Mouse (Mus musculus) MEL (cell line): ENCODE measurements around the gene Map7.

Source experiments
- CTCF ChIP-seq, 3 experiments: IDR thresholded peaks in 2 of 3; conservative IDR thresholded peaks in 1 of 3; 2 replicates each; pipeline ENCODE4 v1.5.1; 2011 to 2012; ENCODE audit warnings: low read length in 3 of 3, low read depth in 2 of 3, mild to moderate bottlenecking in 2 of 3, improper control_type of control experiment in 1 of 3, inconsistent platforms in 1 of 3, mixed read lengths in 1 of 3, moderate library complexity in 1 of 3; ENCODE audit not compliant: control insufficient read depth in 1 of 3, insufficient read depth in 1 of 3, poor library complexity in 1 of 3, severe bottlenecking in 1 of 3
- ELF1 ChIP-seq: IDR thresholded peaks from 2 replicates; pipeline ENCODE4 v1.6.1; 2014; ENCODE audit warnings: low read depth, mild to moderate bottlenecking, inconsistent platforms, low read length, improper control_type of control experiment, moderate library complexity
- EP300 ChIP-seq, 2 experiments: IDR thresholded peaks; 2 replicates each; pipeline ENCODE4 v1.6.1; 2011; ENCODE audit warnings: improper control_type of control experiment in 2 of 2, low read length in 2 of 2, low read depth in 1 of 2, mild to moderate bottlenecking in 1 of 2
- NRF1 ChIP-seq: IDR thresholded peaks from 2 replicates; pipeline ENCODE4 v1.6.1; 2014; ENCODE audit warnings: low read depth, mild to moderate bottlenecking, inconsistent platforms, low read length, improper control_type of control experiment, moderate library complexity; ENCODE audit not compliant: poor library complexity, insufficient read depth, severe bottlenecking
- POLR2A ChIP-seq, 2 experiments: IDR thresholded peaks; 2 replicates each; pipeline ENCODE4 v1.6.1; 2011 to 2012; ENCODE audit warnings: low read length in 2 of 2, mild to moderate bottlenecking in 2 of 2, control low read depth in 1 of 2, improper control_type of control experiment in 1 of 2, low read depth in 1 of 2, moderate library complexity in 1 of 2; ENCODE audit not compliant: control insufficient read depth in 1 of 2, insufficient read depth in 1 of 2, poor library complexity in 1 of 2
- RAD21 ChIP-seq: IDR thresholded peaks from 2 replicates; pipeline ENCODE4 v1.6.1; 2011; ENCODE audit warnings: mild to moderate bottlenecking, low read depth, low read length, improper control_type of control experiment
- TAL1 ChIP-seq: IDR thresholded peaks from 2 replicates; pipeline ENCODE4 v1.6.1; 2012; ENCODE audit warnings: mild to moderate bottlenecking, inconsistent platforms, low read length, moderate library complexity, mixed read lengths
- UBTF ChIP-seq: IDR thresholded peaks from 2 replicates; pipeline ENCODE4 v1.6.1; 2012; ENCODE audit warnings: low read depth, mild to moderate bottlenecking, inconsistent platforms, low read length, improper control_type of control experiment, moderate library complexity, borderline replicate concordance; ENCODE audit not compliant: insufficient read depth

GRCm38 (mm10) chr10:20167467-20167866, 19.2 kb downstream of the Map7 start:
- TF ChIP-seq EP300 (IDR thresholded peaks at IDR 0.05; ENCODE audit: low read depth in 1 of 2, low read length in 2 of 2) (no peak), ELF1 (no peak), CTCF (IDR thresholded peaks at IDR 0.05 in 2 of 3, conservative IDR thresholded peaks at IDR 0.05 in 1 of 3; ENCODE audit: control insufficient read depth in 1 of 3, insufficient read depth in 1 of 3, low read depth in 2 of 3, low read length in 3 of 3, poor library complexity in 1 of 3, severe bottlenecking in 1 of 3) (no peak), UBTF (no peak), POLR2A (IDR thresholded peaks at IDR 0.05; ENCODE audit: control insufficient read depth in 1 of 2, insufficient read depth in 1 of 2, low read depth in 1 of 2, low read length in 2 of 2, poor library complexity in 1 of 2) (no peak), RAD21 (no peak), NRF1 (no peak), TAL1 (no peak)
